Mouse (Mus musculus): Measurements from ENCODE around the gene Gm2696.

- no peak for TF ChIP-seq CTCF (IDR thresholded peaks at IDR 0.05; ENCODE audit: borderline replicate concordance, insufficient read depth, low read depth, low read length)
- no peak for TF ChIP-seq POLR2A (IDR thresholded peaks at IDR 0.05; ENCODE audit: borderline replicate concordance, insufficient read depth, low read length)
These were observed 65.8 kb downstream of the Gm2696 start for GRCm38 (mm10) chr10:77880305-77880704.
